Mouse (Mus musculus) frontal cortex, postnatal 36 days (tissue): ENCODE measurements around the gene Mmd2.

ENCODE experiments used
- DNase-seq, 2 experiments: peaks; one replicate each; pipeline ENCODE4 v3.0.0; 2022; ENCODE audit warnings: low spot score in 2 of 2

Mmd2 gene

GRCm38 (mm10) chr5:142608989-142609325 lies 357 bp upstream of the Mmd2 start:
- no peak for DNase-seq

- no peak for DNase-seq
Observed at GRCm38 (mm10) chr5:142605288-142605687, 3.3 kb downstream of the Mmd2 start.

- DNase-seq, result no peak
Observed at GRCm38 (mm10) chr5:142604379-142604778, 4.2 kb downstream of the Mmd2 start.

GRCm38 (mm10) chr5:142597648-142598390 lies 10.8 kb downstream of the Mmd2 start:
- DNase-seq, result no peak

GRCm38 (mm10) chr5:142596723-142597122 lies 11.9 kb downstream of the Mmd2 start:
- DNase-seq, result no peak

- no peak for DNase-seq
Observed at GRCm38 (mm10) chr5:142595698-142596097, 12.9 kb downstream of the Mmd2 start.

- no peak for DNase-seq
Observed at GRCm38 (mm10) chr5:142590953-142591616, 17.5 kb downstream of the Mmd2 start.

- DNase-seq, result peak; percentile 51 to 74
Observed at GRCm38 (mm10) chr5:142583616-142584126, 24.9 kb downstream of the Mmd2 start.

GRCm38 (mm10) chr5:142581517-142581916 lies 27.1 kb downstream of the Mmd2 start:
- DNase-seq, result peak; percentile 62 to 74

- no peak for DNase-seq
Observed at GRCm38 (mm10) chr5:142578192-142578591, 30.4 kb downstream of the Mmd2 start.

- no peak for DNase-seq
Observed at GRCm38 (mm10) chr5:142576832-142577231, 31.8 kb downstream of the Mmd2 start.

GRCm38 (mm10) chr5:142574323-142575057 lies 34.1 kb downstream of the Mmd2 start:
- DNase-seq, result no peak

GRCm38 (mm10) chr5:142564606-142565005 lies 44.0 kb downstream of the Mmd2 start:
- no peak for DNase-seq

- no peak for DNase-seq
Observed at GRCm38 (mm10) chr5:142560261-142560660, 48.3 kb downstream of the Mmd2 start.

- DNase-seq, result peak; percentile 86 to 91
Observed at GRCm38 (mm10) chr5:142557397-142558067, 51.1 kb downstream of the Mmd2 start.

GRCm38 (mm10) chr5:142556721-142557120 lies 51.9 kb downstream of the Mmd2 start:
- DNase-seq, result no peak

GRCm38 (mm10) chr5:142555866-142556265 lies 52.7 kb downstream of the Mmd2 start:
- no peak for DNase-seq

GRCm38 (mm10) chr5:142550706-142551652 lies 57.6 kb downstream of the Mmd2 start, which contains the start of gene Radil:
Gene Radil (minus strand): TSS chr5:142551098.
- peak; percentile 96 to 99 for DNase-seq

GRCm38 (mm10) chr5:142549961-142550705 lies 58.5 kb downstream of the Mmd2 start:
- peak; percentile 58 to 61 for DNase-seq

- no peak for DNase-seq
Observed at GRCm38 (mm10) chr5:142549441-142549840, 59.2 kb downstream of the Mmd2 start.
